Mouse (Mus musculus) mesoderm, embryonic 11.5 days (tissue): Measurements from ENCODE around the gene H2afj.
A peak's percentile ranks its signal among the peaks of the same experiment; 100 is the strongest.

Experiments
- DNase-seq: peaks from one replicate; pipeline ENCODE4 v3.0.0-alpha.2; 2012; ENCODE audit warnings: low read depth, low spot score

H2afj gene

DNA sequence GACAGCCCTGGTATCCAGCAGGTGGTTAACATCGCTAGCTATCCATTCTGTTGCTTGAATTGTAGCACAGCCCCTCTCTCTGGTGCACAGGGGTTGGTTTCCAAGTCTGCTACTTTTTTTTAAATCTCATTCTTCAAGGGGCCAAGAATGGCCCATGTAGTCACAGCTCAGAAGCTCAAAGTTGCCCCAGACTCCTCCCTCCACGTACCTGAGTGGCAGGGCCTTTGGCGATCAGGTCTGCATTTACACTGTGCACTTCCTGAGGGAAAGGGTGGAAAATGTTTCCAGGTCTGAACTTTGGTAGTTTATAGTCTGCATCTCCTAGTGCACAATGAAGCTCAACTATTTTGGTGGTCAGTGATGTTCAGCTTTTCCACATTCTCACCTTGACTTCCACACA, 39.2 kb downstream of the H2afj start:
- DNase-seq = no peak

- no peak for DNase-seq
These were observed 39.7 kb downstream of the H2afj start for GRCm38 (mm10) chr6:136847790-136848189.

DNA sequence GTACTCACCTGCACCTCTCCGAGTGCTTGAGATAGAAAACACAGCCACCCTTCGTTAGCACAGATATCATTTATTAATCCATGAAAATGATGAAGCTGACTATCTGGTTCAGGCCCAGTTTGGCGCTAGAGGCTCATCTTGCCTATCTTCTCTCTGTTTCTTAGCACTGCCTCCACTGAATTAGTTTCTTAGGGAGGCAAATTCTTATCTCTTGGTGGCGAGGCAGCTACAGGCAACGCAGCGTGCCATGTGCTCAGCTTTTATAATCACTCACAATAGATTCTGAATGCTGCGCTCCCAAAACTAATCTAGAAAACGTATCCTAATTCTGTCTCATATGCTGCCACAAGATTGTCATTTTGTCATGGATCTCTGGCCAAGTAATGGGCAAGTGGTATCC, 40.4 kb downstream of the H2afj start:
- no peak for DNase-seq

DNA sequence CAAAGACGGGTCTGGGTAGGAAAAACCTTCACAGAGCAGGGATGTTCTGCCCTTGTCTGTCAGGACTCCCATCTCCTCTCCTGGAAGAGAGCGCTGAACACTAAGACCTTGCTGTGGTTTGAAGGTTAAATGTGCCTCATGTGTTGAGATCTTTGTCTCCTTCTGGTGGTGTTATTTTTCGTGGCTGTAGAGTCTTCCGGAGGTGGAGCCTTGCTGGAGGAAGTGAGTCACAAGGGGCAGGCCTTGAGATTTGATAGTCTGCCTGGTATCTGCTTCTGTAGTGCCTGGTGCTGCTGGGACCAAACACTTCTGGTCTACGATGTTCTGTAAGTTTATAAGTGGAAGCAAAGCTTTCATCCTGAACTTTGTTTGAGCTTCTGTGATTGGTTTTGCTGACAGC, 40.9 kb downstream of the H2afj start:
- DNase-seq = no peak

- no peak for DNase-seq
These were observed 42.2 kb downstream of the H2afj start for GRCm38 (mm10) chr6:136850267-136850666.

DNA sequence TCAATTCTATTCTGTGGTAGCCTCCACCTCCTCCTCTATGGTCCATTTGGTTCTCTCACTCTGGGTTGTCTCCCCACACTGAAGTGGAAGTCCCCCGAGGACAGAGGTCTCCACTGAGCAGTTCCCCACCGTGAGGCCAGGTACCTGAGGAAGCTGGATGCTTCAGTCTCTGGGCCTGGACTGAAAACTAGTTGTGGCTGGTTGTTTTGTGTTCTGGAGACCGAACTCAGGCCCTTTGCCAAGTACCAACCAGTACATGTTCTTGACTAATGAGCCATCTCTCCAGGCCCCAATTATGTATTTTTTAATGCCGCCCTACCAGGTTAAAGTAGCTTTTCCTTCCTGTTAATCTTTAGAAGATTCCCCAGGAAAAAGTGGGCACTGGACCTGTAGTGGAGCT, 44.3 kb downstream of the H2afj start:
- no peak for DNase-seq

- DNase-seq = peak; percentile 34
These were observed 44.7 kb downstream of the H2afj start for GRCm38 (mm10) chr6:136852762-136853161.

GRCm38 (mm10) chr6:136854361-136854781, 46.3 kb downstream of the H2afj start:
- DNase-seq = no peak

- no peak for DNase-seq
These were observed 47.1 kb downstream of the H2afj start for GRCm38 (mm10) chr6:136855183-136855582.

- DNase-seq = no peak
These were observed 48.1 kb downstream of the H2afj start for GRCm38 (mm10) chr6:136856071-136856636.

GRCm38 (mm10) chr6:136857186-136857872, 49.3 kb downstream of the H2afj start, which contains the start of gene Art4:
TSS of gene Art4 (minus strand) at chr6:136857733.
- DNase-seq = no peak

DNA sequence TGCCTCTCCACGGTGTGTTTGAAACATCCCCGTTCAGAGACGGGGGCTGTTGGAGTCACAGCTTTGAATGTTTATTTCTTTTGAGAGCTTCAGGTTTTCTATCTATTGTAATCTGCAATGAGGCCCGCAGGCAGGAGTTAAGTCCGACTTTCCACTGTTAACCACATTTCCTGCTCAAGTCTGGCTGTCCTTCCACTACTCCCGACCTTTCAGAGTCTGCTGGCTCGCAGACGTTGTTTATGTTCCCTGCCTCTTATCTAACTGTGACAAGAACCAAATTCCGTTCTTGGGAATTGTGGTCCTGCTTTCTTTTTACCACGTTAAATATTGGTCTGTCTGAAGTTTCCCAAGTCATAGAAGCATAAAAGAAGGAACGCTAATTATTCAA, 49.8 kb downstream of the H2afj start:
- DNase-seq = no peak

GRCm38 (mm10) chr6:136858420-136858819, 50.4 kb downstream of the H2afj start:
- no peak for DNase-seq
